Mouse (Mus musculus) frontal cortex, postnatal 10 days (tissue): ENCODE data around the gene Smdt1.

Experiments used
- DNase-seq, 2 experiments: peaks; one replicate each; pipeline ENCODE4 v3.0.0; 2022; ENCODE audit warnings: low spot score in 2 of 2, mixed read lengths in 1 of 2

Smdt1 gene

DNA sequence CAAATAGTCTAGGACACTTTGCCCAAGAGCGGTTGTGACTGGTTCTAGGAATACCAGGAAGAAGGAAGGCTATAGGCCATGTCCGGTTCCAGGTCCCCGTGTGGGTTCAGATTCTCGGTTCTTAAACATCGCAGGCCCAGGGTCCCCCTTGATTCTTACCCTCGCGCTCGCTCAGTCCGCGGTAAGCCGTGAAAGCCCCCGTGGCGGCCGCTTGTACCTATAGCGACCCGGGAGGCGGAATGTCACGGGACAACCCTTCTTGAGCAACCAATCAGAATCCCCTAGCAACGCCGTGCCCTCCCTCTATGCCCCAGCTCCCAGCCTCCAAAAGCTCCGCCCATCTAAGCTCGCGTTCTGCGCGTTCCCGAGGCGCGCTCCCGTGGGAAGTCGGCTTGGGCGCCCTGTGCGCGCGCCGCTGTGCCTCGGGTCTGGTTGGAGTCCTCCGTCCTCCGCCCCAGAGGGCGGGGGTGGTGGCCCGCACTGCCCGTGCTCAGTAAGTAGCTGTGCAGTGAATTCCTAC, at the start of gene Smdt1, which contains the start of the genes Naga and Pheta2:
Smdt1 (plus strand) TSS at position 367 of the 520 bp plus-strand sequence.
Naga (minus strand) TSS at position 333 of the 520 bp plus-strand sequence.
Pheta2 (plus strand) TSS at position 350 of the 520 bp plus-strand sequence.
- DNase-seq, result peak; percentile 90 to 92

DNA sequence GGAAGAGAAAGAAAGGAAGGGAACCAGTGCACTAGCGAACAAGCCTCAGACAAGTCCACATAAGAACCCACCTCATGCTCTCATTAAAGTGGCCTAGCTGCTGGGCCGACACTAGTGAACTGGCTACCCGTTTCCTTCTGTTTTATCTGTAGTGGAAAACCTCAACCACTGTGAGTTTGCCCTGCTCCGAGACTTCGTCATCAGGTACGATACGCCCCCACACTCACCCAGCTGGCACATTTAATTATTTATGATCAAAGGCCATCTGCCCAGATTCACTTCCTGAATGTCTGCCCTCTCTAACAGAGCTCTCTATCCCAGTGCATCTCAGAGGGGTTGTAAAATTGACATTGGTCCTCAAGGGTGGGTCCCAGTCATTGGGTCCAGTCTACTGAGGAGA, 48.5 kb upstream of the Smdt1 start:
- no peak for DNase-seq

DNA sequence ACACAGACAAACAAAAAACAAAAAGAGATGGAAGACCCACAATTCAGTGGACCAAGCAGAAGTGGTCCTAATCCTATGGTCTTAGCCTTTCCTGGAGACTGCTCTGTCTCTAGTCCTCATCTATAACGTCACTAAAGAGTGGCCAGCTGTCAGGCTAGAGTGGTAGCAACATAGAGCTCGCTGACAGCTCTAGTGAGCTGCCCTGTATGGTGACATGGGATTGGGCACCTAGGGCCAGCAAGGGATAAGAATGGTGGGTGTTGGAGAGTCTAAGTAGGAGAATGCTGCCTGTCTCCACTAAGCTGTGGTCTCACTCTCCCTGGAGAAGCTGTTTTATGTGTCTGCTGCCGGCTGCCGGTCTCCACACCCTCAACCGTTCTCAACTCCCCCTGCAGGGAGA, 45.9 kb upstream of the Smdt1 start:
- peak in 1 of 2 experiments; percentile 10 for DNase-seq

DNA sequence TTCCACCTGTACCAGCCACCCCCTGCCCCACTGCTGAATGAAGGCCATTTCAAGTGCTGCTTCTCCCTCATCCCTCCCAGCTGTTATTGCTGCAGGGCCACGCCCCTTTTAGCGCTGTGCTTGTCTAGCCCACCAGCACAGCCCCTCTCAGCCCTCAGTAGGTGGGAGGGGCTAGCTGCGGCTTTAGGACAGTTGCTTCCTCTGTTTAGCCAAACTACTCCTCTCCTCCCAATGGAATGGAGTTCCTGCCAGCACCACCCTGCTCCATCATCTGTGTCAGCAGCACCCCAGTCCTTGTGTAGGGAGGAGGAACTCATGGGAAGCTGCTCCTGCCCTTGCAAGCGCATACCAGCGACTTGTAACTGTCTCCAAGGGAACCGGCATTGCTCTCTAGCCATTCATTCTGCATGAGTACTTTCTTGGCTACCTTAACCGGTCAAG, 45.5 kb upstream of the Smdt1 start:
- DNase-seq, result no peak

DNA sequence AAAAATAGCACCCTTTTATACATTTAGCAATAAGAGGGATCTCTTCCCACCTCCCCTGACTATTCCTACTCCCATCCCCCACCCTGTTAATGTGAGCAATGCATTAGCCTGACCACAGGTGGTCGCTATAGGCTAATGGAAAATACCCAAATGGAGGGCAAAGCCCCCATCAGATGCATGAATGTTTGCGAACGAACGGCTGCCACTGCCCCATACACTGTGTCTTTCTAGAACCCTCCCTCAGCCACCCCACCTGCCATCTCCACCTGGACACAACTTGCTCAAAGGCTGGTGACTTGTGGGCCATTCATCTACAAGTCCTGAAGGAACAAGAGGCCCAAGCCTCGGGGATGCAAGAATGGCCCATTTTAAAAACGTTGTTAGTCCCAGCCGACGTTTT, 44.7 kb upstream of the Smdt1 start:
- no peak for DNase-seq

DNA sequence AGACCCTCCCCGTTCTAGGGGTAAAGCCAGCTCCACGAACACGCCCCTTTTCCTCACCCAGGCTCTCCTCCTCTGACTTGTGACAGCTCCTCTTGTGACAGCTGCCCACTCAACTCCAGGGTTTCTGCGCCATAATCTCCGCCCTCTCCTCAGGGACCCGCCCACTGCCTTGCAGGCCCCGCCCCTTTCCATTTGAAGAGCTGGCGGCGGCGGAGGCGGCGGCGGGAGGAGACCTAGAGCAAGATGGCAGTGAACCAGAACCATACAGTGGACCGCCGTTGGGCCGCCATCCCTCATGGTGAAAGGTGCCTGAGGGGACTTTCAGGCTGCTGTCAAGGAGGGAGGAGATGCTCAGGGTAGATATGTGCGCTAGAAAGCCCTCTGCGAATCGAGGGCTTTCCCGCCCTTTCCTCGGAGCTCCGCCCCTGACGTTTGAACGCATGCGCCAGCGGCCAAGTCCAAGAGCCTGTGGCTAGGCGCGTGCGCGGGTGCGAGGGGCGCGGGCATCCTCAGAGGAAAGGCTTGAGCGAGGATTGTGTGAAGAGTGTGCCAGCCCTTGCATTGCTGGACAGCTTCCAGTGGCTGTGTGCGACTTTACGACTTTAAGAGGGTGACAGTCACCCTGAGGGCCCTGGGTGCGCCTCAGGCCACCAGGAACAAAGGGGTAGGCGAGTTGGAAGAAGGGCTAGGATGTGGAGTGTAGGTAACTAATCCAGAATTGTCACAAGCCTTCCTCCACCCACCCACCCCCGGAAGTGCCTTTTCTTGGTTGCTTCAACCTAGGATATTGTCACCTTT, 39.8 kb upstream of the Smdt1 start, which contains the start of gene Wbp2nl:
Wbp2nl (plus strand) TSS at position 191 of the 798 bp plus-strand sequence.
- no peak for DNase-seq

DNA sequence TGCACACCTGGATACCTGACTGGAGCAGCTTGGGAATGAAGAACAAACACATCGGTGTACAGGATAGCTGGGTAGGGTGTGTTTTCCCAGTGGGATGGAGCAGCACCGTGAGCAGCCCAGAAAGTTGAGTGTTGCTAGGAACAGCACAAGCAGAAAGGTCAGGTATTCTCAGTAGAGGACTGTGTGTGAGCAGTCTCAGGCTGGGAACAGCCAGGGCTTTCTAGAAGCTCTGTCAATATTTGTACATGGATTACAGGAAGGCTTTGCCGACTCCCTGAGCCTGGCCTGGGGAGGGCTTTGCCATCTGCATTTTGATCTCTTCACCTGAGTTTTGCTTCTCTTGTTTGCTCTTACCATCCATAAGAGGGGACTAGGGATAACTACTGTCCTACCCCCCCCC, 31.7 kb upstream of the Smdt1 start:
- DNase-seq, result no peak

DNA sequence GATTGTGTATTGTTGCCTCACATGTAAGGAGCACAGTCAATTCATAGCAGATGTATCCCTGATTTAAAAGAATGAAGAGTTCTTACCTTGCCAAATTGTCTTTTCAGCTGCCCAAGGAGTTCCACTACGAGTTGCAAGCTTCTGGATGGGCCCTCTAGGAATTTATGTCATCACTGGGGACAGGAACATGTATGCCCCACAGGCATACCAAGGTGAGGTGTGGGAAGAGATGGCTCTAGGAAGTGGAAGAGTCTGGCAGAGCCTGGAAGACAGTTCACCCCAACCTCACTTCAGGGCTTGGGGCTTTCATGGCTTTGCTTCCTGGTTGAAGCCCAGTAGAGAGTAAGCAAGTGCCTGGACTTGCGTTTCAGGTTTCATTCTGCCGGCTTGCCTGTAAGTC, 30.3 kb upstream of the Smdt1 start:
- no peak for DNase-seq

DNA sequence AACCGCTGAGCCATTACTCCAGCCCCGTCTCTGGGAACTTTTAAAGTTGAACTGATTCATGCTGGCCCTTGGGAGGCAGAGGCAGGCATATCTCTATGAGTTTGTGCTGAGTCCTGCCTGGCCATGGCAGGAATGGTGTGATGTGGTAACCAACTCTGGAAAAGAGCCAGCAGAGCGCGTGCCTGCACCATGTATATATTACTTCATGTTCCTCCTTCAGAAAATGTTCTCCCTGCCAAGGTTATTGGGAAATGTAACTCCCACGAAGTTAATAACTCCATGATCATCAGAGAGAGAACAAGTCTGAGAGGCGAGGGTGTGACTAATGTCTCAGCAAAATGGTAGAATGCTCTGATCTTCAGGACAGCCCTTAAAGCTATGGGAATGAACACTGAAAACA, 20.9 kb upstream of the Smdt1 start:
- DNase-seq, result no peak

DNA sequence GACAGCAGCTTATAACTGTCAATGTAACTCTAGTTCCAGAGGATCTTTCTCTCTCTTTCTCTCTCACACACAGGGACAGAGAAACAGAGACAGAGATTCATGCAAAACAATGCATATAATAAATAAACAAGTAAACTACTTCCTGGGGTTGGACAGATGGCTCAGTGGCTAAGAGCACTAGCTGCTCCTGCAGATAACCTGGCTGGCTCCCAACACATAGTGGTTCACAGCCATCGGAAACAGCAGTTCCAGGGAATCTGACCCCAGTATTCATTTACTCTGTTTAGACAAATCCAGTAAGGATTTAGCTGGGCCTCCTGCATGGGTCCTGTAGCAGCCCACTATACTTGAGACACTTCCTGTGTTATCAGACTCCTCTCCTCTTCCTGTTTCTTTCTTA, 19.1 kb upstream of the Smdt1 start:
- DNase-seq, result no peak

DNA sequence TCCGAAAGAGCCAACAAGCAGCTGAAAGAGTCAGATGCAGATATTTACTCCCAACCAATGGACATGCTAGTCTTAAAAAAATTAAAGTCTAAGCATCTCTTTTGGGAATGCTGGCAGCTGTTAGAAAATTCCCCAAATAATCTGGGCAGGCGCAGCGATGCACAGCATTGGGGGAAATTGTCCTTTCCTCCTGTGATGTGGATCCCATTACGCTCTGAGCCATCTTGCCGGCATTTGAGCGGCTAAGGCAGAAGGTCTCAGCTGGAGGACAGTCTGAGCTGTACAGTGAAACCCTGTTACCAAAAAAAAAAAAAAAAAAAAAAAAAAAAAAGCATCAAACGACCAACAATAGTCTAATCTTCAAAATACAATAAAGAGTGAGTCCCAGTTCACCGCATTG, 16.6 kb upstream of the Smdt1 start:
- no peak for DNase-seq

DNA sequence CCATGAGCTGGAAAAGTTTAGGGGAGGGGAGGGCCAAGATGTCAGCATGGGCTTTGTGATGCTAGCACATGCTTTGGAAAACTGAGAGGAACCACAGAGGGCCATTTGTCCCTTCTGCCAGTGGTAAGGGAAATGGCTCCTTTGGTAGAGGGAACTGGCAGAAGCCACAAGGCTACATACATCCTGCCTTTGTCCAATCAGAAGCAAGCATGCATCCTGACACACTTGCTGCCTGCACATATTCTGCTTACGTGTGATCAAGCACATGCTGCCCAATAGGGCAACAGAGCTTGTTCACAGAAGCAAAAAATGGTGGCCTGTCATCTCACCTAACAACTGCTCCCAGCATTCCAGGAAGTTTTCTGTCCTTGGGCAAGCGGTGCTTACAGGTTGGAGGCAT, 13.4 kb upstream of the Smdt1 start:
- DNase-seq, result no peak

DNA sequence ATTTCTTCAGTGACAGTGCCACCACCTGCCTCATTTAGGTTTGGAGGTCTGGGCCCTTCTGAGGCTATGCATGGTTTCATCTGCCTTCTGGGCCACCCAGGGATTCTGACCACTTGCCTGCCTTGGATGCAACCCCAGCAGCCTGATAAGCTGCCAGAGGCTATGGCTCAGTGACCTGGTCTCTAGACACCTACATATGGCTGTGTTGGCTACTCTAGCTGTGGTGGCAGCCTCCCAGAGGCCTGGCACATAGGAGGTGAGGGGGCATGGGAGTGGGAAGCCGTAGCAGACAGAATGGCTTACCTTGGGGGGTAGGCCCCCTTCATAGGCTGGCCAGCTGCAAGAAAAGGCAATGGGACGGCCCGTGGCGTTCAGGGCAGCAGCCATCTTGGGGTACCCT, 3.6 kb upstream of the Smdt1 start:
- no peak for DNase-seq

DNA sequence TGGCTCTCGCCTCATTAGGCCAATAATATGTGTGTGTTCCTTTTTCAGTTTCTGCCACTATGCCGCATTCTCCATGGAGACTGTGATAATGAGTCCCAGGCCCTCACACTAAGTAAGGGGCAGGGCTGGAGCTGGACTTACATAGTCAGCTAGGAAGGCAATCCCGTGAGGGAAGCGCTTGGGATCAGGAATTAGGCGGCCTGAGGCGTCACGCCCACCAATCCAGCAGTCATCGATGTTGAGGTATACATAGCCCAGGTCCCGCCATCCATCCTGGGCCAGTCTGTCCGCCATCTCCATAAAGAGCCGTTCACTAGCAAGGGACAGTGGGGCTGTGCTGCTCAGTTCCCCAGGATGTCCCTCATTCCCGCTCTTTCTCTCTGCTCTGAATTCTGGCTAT, 2.1 kb upstream of the Smdt1 start:
- no peak for DNase-seq

DNA sequence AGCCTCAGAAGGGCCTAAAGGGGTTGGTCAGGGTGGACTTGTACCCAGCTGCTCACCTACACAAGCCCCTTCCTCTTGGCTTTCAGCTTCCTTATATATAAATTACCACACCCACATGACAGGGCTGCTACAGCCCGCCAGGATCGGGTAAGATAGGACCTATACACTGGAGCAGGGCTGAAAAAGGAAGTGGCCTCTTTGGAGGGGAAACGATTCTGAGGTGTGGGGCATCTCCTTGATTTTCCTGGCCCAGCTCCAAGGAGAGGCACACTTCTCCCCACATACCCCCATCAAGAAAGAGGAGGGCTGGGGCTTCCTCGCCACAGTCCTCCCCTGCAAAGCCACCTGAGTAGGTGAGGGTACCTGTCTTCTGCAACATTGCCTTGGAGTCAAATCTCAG, 884 bp upstream of the Smdt1 start:
- no peak for DNase-seq

DNA sequence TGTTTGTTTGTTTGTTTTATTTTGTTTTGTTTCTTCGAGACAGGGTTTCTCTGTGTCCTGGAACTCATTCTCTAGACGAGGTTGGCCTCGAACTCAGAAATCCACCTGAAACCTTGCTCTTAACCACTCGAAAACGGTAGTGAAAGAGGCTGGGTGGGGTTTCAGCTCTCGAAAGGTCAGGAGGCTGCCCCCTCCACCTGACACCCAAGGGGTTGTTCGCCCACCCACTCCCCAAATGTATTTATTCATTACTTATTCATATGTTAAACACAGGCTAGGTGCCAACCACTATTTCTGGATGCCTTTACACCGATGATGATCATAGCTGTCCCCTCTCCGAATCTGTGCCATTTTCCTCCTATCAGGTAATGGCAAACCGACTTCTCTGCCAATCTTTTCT, 391 bp downstream of the Smdt1 start:
- no peak for DNase-seq

DNA sequence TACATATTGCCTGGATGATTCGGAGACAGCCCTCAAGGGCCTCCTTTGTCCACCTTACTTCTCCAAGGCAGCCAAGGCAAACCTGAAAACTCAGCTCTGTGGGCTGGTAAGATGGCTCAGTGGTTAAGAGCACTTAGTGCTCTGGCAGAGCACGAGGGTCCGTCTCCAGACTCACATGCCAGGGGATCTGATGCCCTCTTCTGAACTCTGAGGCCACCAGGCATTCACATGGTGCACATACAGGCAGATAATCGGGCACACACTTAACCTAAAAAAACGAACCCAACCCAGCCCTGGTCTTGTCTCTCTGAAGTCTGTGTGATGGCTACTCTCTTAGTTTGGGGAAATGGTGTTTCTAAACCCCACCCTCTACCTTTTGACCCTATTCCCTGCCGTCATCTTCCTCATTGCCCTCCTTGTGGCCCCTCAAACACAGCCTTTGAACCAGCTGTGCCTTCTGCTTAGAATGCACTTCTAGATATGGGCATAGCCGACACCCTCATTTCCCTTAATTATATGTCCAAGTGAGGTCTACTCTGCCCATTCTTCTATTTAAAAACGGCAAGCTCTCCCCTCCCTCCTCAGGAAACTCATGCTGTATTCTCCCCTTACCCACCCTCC, 985 bp downstream of the Smdt1 start:
- no peak for DNase-seq

DNA sequence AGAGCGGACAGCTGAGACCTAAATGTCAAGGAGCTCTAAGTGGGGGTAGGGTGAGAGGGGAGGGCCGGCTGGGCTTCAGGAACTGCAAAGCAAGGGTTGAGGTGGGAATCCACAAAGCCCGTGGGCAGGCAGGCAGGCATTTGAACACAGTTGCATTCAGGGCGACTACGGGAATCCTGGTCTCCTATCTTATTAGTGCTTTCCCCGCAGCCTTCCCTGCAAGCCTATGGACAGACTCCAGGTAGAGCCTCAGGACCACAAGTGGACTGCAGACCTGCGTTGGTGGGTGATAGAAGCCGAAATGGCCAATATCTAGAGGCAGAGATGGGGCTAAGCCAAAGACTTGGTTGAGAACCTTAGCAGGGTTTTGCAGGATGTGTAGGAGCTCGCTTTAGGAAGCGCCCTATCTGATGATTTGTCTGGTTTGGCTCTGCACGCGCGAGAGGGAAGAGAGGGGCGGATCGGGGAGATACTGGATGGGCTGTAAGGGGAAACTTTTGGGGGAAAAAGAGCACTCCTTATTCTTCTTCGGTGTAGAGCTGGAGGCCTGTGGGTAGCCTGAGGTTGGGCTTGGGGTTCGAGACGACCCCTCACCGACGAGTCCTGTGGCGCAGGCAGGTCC, 1.8 kb downstream of the Smdt1 start:
- no peak for DNase-seq

DNA sequence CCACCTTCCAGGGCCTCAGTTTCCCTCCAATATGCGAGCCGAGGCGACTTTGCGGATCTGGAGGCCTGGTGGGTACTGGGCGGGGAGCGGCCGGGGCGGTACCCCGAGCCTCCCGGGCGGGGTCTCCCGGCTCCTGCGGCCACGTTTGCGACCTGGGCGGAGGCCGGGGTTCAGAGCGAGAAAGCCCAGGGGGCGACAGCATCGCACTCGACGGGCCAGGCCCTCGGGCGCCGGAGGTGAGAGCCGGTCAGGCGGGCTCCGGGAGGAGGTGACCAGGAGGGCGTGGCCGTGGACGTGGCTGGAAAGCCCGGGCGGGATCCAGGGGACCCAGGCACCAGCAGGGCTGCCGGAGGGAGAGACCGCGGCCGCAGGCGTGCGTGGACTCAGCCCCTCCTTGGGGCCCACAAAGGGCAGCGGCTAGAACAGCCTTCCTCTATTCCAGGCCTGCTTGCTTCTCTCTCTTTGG, 2.3 kb downstream of the Smdt1 start:
- no peak for DNase-seq

DNA sequence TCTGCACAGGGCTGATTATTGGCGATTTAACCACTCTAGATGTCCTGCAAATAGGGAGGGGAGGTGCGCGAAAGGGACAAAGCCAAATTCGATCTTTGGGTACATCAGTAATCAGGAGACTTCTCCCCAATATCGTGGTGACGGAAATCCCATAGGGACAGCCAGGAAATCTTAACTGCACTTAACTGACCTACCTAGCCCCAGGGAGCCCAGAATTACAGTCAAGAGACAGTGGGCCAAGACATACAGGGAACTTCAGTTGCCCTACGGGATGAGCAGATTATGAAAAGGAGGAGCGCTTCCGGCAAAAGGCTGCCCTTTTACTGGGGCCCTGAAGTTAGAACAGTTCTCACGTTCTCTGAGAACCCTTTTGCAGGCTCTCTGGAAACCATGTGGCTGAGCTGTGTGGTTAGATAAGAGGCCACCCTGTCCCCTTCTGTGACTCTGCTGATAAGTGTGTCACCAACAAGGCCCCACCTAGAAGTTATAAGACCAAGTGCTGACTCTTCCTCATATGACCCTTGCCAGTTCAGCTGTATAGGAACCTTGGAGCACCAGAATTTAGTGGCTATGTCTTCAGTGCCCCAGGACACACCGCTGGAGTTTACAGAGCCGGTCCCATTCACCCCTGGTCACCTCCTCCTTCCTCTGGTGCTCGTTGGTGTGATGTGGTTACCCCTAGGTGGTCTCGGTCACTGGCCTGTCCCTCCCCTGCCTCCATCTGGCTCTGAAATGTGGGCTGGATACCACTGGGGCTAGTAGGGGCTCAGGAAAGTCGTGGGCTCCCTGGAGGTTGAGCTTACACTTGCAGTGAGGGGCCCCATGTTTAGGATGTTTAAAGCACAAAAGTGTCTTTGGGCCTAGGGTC, 3.1 kb downstream of the Smdt1 start:
- no peak for DNase-seq

DNA sequence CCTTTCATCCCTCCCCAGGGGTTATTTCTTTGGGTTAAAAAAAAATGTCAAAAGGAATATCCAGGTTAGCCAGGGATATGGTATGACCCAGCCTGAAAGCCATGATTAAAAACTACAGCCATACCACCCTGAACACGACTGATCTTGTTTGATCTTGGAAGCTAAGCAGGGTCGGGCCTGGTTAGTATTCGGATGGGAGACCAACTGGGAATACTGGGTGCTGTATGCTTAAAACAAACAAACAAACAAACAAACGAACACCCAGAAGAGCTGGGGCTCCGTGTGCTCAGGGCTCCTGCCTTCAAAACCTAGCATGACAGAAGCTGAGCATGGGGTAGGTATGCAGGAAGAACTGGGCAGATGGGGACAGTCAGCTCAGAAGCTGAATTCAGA, 3.8 kb downstream of the Smdt1 start:
- DNase-seq, result no peak
